21 mouse cellular contexts compared by ENCODE assay signal in the genomic region with DNA sequence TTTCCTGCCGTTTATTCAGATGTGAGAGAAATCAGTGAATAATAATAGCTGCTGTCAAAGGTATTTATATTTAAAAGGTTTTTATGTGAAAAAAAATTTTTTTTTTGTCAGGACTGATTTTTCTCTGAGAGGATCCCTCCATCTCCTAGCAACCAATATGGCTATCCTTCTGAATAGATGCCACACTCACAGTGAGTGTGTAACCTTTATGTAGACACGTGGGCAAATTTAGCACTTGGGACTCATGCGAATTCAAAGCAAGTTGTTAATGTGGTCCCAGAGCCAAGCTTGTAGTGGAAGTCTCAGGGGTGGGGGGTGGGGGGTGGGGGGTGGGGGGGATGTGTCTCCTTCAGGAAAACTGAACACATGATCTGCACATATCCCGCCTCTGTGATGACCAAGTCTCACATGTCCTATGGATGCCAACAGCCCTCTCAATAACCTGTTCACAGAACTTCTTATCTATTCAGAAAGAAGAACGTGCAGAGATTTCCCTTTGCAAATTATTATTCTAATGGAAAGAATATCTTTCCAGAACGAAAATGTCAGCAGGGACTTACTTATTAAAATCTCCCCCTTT.
DNase-seq lines count a peak whose midpoint lies in the region; ATAC-seq and TF ChIP-seq lines count a peak whose summit lies in the region.
"Had no signal": no experiment of that assay in that cellular context is flagged by ENCODE, and none has a peak within 500 bp of the region (broad histone marks: within the 10 kb centered on the region; RNA-seq: fewer than 3 reads in every experiment).

No protein-coding gene starts in this region.

- 56% methylated on average over 6 of the region's 6 CpGs for WGBS in neural tube, embryonic 13.5 days
- WGBS in forebrain, embryonic 15.5 days = 52% methylated on average over 6 of the region's 6 CpGs
- 41% methylated on average over 6 of the region's 6 CpGs for WGBS in hindbrain, embryonic 14.5 days
- WGBS in midbrain, postnatal 0 days = 49% methylated on average over 6 of the region's 6 CpGs

- no peak overlapping the region for H3K4me3 ChIP-seq in neural tube, embryonic 13.5 days
- H3K4me3 ChIP-seq in forebrain, embryonic 15.5 days = no peak overlapping the region
- no peak overlapping the region for H3K4me3 ChIP-seq in hindbrain, embryonic 14.5 days (replicated peaks; ENCODE audit: low read length)
- no peak overlapping the region for H3K4me3 ChIP-seq in midbrain, postnatal 0 days (ENCODE audit: low read depth, low read length)
- H3K4me3 ChIP-seq: heart, adult 2 months; heart, embryonic 13.5 days; kidney, embryonic 15.5 days; midbrain, embryonic 12.5 days had no signal

- no peaks in the 10 kb centered on the region for H3K27me3 ChIP-seq in neural tube, embryonic 13.5 days
- no peaks in the 10 kb centered on the region for H3K27me3 ChIP-seq in forebrain, embryonic 15.5 days
- H3K27me3 ChIP-seq in hindbrain, embryonic 14.5 days (ENCODE audit: control insufficient read depth, insufficient read depth, low read length) = no peaks in the 10 kb centered on the region
- no peaks in the 10 kb centered on the region for H3K27me3 ChIP-seq in midbrain, postnatal 0 days (ENCODE audit: insufficient read depth, low read length)
- H3K27me3 ChIP-seq: heart, embryonic 13.5 days; midbrain, embryonic 12.5 days had no signal

- no peaks in the 10 kb centered on the region for H3K36me3 ChIP-seq in neural tube, embryonic 13.5 days
- no peaks in the 10 kb centered on the region for H3K36me3 ChIP-seq in forebrain, embryonic 15.5 days
- no peaks in the 10 kb centered on the region for H3K36me3 ChIP-seq in hindbrain, embryonic 14.5 days (replicated peaks; ENCODE audit: control insufficient read depth, insufficient read depth)
- no peaks in the 10 kb centered on the region for H3K36me3 ChIP-seq in midbrain, postnatal 0 days (ENCODE audit: insufficient read depth, low read length)
- H3K36me3 ChIP-seq: heart, embryonic 13.5 days; kidney, embryonic 15.5 days; midbrain, embryonic 12.5 days had no signal

- intact Hi-C loops in gastrocnemius, postnatal 36 days (cut with DNase I) = no loop called here

- no peak for TF ChIP-seq CTCF in midbrain, postnatal 0 days (IDR thresholded peaks at IDR 0.05)

- peaks cover 13% of the 10 kb centered on the region for H3K4me1 ChIP-seq in neural tube, embryonic 13.5 days (replicated peaks)
- 0 out of 2 replicates have a peak, but pooled peaks cover 5% of the 10 kb centered on the region for H3K4me1 ChIP-seq in forebrain, embryonic 15.5 days
- H3K4me1 ChIP-seq in hindbrain, embryonic 14.5 days (replicated peaks; ENCODE audit: control insufficient read depth, insufficient read depth, low read length) = 0 out of 2 replicates have a peak, but pooled peaks cover 10% of the 10 kb centered on the region
- peaks cover 3% of the 10 kb centered on the region; the same call in 1 of the 2 replicates for H3K4me1 ChIP-seq in midbrain, postnatal 0 days (ENCODE audit: insufficient read depth, low read length)

- H3K9ac ChIP-seq in neural tube, embryonic 13.5 days = no peak overlapping the region
- no peak overlapping the region for H3K9ac ChIP-seq in forebrain, embryonic 15.5 days (replicated peaks)
- H3K9ac ChIP-seq in hindbrain, embryonic 14.5 days = no peak overlapping the region
- no peak overlapping the region for H3K9ac ChIP-seq in midbrain, postnatal 0 days (replicated peaks; ENCODE audit: low read length, poor library complexity, severe bottlenecking)
- H3K9ac ChIP-seq: heart, embryonic 13.5 days; kidney, embryonic 15.5 days; midbrain, embryonic 12.5 days had no signal

- no peaks in the 10 kb centered on the region for H3K9me3 ChIP-seq in neural tube, embryonic 13.5 days
- no peaks in the 10 kb centered on the region for H3K9me3 ChIP-seq in forebrain, embryonic 15.5 days
- H3K9me3 ChIP-seq in hindbrain, embryonic 14.5 days (ENCODE audit: control insufficient read depth, low read length) = no peaks in the 10 kb centered on the region
- H3K9me3 ChIP-seq in midbrain, postnatal 0 days (ENCODE audit: low read length) = no peaks in the 10 kb centered on the region
- H3K9me3 ChIP-seq: heart, embryonic 13.5 days; kidney, embryonic 15.5 days; midbrain, embryonic 12.5 days had no signal

- peak; percentile 66; the same call in 1 of the 2 replicates for ATAC-seq in neural tube, embryonic 13.5 days (ENCODE audit: low read depth)
- peak; percentile 79 for ATAC-seq in forebrain, embryonic 15.5 days (replicated peaks)
- peak; percentile 51; the same call in 1 of the 2 replicates for ATAC-seq in hindbrain, embryonic 14.5 days (ENCODE audit: low FRiP score)
- peak; percentile 83 for ATAC-seq in midbrain, postnatal 0 days (ENCODE audit: low FRiP score)

- no peak for DNase-seq in neural tube, embryonic 10.5 days (ENCODE audit: extremely low spot score, low spot score)
- no peak for DNase-seq in hindbrain, embryonic 14.5 days (ENCODE audit: low spot score)
- DNase-seq in midbrain, postnatal 0 days (ENCODE audit: low spot score) = peak; percentile 47
- DNase-seq in gastrocnemius, postnatal 36 days = no peak
- DNase-seq in embryo, embryonic 11 days = no peak
- DNase-seq in urinary bladder, postnatal 36 days (ENCODE audit: low spot score in 2 of 2) = no peak
- DNase-seq: adrenal gland, adult 2 months; cerebellum, adult 9-11 months; gastrocnemius, postnatal 25 days; heart, adult 2 months; heart, postnatal 14 days; kidney, adult 11 months; kidney, postnatal 4 days; right cerebral cortex, postnatal 25 days; spleen, adult 18-20 months had no signal

- H3K4me2 ChIP-seq in neural tube, embryonic 13.5 days = no peak overlapping the region
- no peak overlapping the region for H3K4me2 ChIP-seq in forebrain, embryonic 15.5 days (replicated peaks)
- no peak overlapping the region for H3K4me2 ChIP-seq in hindbrain, embryonic 14.5 days (replicated peaks)
- no peak overlapping the region for H3K4me2 ChIP-seq in midbrain, postnatal 0 days (ENCODE audit: low read depth, low read length, poor library complexity, severe bottlenecking)
- H3K4me2 ChIP-seq: heart, embryonic 13.5 days; kidney, embryonic 15.5 days; midbrain, embryonic 12.5 days had no signal

- H3K27ac ChIP-seq in neural tube, embryonic 13.5 days (replicated peaks) = no peak overlapping the region
- H3K27ac ChIP-seq in forebrain, embryonic 15.5 days (replicated peaks) = peak overlapping the region; percentile 60; the same call in 1 of the 2 replicates
- H3K27ac ChIP-seq in hindbrain, embryonic 14.5 days = no peak overlapping the region
- H3K27ac ChIP-seq in midbrain, postnatal 0 days (ENCODE audit: low read depth, low read length) = no peak overlapping the region
- H3K27ac ChIP-seq: heart, adult 2 months; heart, embryonic 13.5 days; kidney, embryonic 15.5 days; macrophage; midbrain, embryonic 12.5 days had no signal
